Mouse (Mus musculus) kidney, embryonic 14.5 days (tissue): ENCODE measurements around the gene Fam126a. TPM values are rescaled to one million over a fixed set of nuclear protein-coding genes. Genes with fewer than 3 reads are reported as not detected.
A peak's percentile ranks its signal among the peaks of the same experiment; 100 is the strongest.

ENCODE experiments used
- ATAC-seq: fragments of 200-750 bp; cut with Nextera tagmentation; 2 replicates; pipeline ENCODE4 v1.8.0; 2017; ENCODE audit warnings: moderate number of reproducible peaks, mild to moderate bottlenecking, moderate TSS enrichment, moderate library complexity; ENCODE audit not compliant: low FRiP score, low TSS enrichment
- H3K27ac ChIP-seq: fragments of 300-500 bp; sonication (generic); 2 replicates; pipeline ENCODE4 v1.5.1; 2014; ENCODE audit warnings: low read depth, mild to moderate bottlenecking, low read length, moderate library complexity, mixed read lengths
- H3K27me3 ChIP-seq: fragments of 300-500 bp; sonication (generic); 2 replicates; pipeline ENCODE4 v1.6.1; 2014; ENCODE audit warnings: mild to moderate bottlenecking, low read length; ENCODE audit not compliant: control insufficient read depth, insufficient read depth
- H3K36me3 ChIP-seq: fragments of 300-500 bp; sonication (generic); 2 replicates; pipeline ENCODE4 v1.6.1; 2014; ENCODE audit warnings: low read length, mixed read lengths; ENCODE audit not compliant: control insufficient read depth, insufficient read depth
- H3K4me1 ChIP-seq: fragments of 300-500 bp; sonication (generic); 2 replicates; pipeline ENCODE4 v1.6.1; 2014; ENCODE audit warnings: low read length, mixed read lengths; ENCODE audit not compliant: control insufficient read depth, insufficient read depth
- H3K4me2 ChIP-seq: fragments of 300-500 bp; sonication (generic); replicated peaks from 2 replicates; pipeline ENCODE4 v1.6.1; 2014; ENCODE audit warnings: low read depth, mild to moderate bottlenecking, low read length
- H3K4me3 ChIP-seq: fragments of 300-500 bp; sonication (generic); 2 replicates; pipeline ENCODE4 v1.5.1; 2014; ENCODE audit warnings: mild to moderate bottlenecking, low read length
- H3K9ac ChIP-seq: fragments of 300-500 bp; sonication (generic); 2 replicates; pipeline ENCODE4 v1.6.1; 2014; ENCODE audit warnings: low read depth, mild to moderate bottlenecking, low read length, moderate library complexity
- H3K9me3 ChIP-seq: fragments of 300-500 bp; sonication (generic); 2 replicates; pipeline ENCODE4 v1.6.1; 2016; ENCODE audit warnings: low read length; ENCODE audit not compliant: control insufficient read depth
- WGBS: fragments of 180-500 bp; shearing (Covaris S2); extraction: QIAGEN DNeasy Blood & Tissue Kit; methylation state at CpG from one replicate; pipeline ENCODE4 v1.1.7; 2014; 5-methylcytosine and 5-hydroxymethylcytosine counted together
- polyA plus RNA-seq: library from polyadenylated mRNA; unstranded; fragments of >200 nt; fragmentation: Nextera tagmentation; extraction: Ambion mirVana; gene quantifications from 2 replicates; pipeline ENCODE4 v1.2.1, GENCODE M21; 2014

Gene Fam126a
- polyA plus RNA-seq, 1 experiment from 2014 or later, result 26.8 TPM

DNA sequence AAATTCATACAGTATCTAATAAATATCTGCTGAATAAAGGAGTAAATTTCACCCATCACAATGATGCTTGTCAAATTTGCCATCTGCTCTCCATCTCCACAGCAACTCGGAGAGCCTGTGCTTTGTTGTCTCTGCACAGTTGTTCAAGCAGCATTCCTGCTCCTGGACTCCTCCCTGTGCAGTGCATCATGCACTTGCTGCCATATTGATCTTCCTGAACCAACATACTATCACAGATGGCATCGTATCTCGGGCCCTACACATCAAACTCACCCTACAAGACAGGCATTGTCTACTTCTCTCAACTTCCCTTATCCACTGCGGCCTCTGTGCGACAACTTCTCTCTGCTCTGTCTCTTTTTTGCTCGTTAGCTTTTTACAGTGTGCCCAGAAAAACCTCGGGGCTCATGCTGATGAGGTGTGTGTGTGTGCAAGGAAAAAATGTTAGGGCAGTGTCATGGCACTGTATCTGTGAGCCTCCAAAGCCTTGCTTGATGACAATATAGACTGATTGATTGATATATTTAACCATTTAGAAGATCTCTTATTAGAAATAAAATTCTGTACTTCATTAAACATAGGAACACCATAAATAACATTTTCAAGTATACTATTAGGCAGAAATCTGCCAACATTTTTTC lies 11.7 kb downstream of the Fam126a start:
- Histone ChIP-seq H3K36me3 (no peaks in the 10 kb centered on the region), H3K9ac (no peak overlapping the region), H3K9me3 (no peaks in the 10 kb centered on the region), H3K4me2 (no peak overlapping the region), H3K4me1 (no peaks in the 10 kb centered on the region), H3K4me3 (no peak overlapping the region), H3K27me3 (no peaks in the 10 kb centered on the region), H3K27ac (no peak overlapping the region)
- ATAC-seq, result no peak
- WGBS, result 89% methylated on average over 7 of the region's 7 CpGs

DNA sequence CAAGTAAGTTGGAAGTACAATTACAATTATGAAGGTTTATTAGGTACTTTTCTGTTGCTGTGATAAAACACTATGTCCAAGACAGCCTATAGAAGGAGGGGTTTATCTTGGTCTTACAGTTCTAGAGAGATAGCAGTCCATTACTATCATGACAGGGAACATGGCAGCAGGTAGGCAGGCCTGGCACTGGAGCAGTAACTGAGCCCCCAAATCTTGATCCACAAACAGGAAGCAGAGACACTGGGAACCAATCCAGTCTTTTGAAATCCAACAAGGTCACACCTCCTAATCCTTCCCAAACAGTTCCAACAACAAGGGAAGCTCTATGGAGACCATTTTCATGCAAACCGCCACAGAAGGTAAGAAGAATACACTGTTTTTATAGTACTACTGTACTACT lies 13.6 kb downstream of the Fam126a start:
- 95% methylated on average over 1 of the region's 1 CpGs for WGBS

DNA sequence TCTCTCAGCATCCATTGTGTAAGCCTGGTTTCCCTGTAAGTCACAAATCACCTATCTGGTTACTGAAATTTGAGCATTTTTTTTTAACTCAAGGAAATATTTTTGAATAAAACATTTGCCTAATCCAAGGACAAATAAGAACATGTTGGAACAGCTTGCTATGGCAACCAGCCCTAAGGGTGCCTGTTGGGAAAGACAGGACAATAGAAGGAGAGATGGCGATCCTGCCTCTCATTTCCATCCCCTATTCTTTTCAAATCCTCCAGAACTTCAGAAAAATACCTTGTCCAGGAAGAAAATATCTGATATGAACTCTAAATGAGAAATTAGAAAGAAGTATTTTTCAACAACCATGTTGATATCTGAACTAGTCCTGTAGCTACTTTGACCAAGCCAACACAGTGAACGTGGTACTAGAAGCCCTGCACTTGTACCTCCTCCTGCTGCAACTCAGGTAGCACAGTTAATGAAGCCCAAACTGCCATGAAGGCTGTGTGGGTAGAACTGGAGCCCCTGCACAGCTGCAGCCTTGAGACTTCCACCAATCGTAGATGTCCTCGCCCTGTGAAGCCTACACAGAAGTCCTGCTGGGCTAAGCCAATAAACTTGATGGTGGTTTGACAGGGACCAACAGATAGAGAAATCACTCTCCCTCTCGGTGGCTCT lies 17.0 kb downstream of the Fam126a start:
- Histone ChIP-seq H3K4me1 (no peaks in the 10 kb centered on the region), H3K27ac (no peak overlapping the region), H3K9ac (no peak overlapping the region), H3K36me3 (no peaks in the 10 kb centered on the region), H3K4me3 (no peak overlapping the region), H3K27me3 (no peaks in the 10 kb centered on the region), H3K4me2 (no peak overlapping the region), H3K9me3 (no peaks in the 10 kb centered on the region)
- ATAC-seq, result no peak
- 67% methylated on average over 5 of the region's 5 CpGs for WGBS

More for the DNA sequence above, 13.6 kb downstream of the Fam126a start:
- no peaks in the 10 kb centered on the region for H3K27me3 ChIP-seq
- no peaks in the 10 kb centered on the region for H3K9me3 ChIP-seq
- H3K4me3 ChIP-seq, result no peak overlapping the region
- no peak overlapping the region for H3K4me2 ChIP-seq
- H3K36me3 ChIP-seq, result no peaks in the 10 kb centered on the region
- H3K4me1 ChIP-seq, result no peaks in the 10 kb centered on the region
- no peak overlapping the region for H3K9ac ChIP-seq
- H3K27ac ChIP-seq, result no peak overlapping the region
- no peak for ATAC-seq

DNA sequence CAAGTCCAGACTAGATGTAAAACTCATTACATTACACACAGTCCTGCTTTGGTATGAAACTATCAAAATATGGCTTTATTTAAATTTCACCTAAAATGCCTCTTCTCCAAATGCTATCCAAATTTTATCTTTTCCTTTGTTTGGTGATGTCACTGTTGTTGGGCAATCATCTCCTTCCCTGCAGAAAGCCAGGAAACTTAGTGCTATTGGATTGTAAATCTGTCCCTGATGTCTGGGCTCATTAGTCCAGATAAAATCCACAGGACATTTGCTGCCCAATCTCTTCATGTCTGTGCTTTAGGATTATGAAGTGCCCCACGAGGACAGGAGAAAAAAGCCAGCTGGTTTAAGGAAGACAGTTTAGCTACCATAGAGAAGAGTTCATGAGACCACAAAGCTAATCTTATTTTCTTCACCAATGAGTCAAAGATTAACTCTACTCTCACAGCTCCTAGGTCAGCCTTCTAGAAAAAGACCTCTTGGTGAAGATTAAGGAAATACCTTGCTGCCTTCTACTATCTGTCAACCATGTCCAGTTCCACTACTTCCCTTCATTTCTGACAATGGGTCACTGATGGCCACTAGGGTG lies 31.3 kb downstream of the Fam126a start:
- WGBS, result 70% methylated on average over 1 of the region's 1 CpGs

DNA sequence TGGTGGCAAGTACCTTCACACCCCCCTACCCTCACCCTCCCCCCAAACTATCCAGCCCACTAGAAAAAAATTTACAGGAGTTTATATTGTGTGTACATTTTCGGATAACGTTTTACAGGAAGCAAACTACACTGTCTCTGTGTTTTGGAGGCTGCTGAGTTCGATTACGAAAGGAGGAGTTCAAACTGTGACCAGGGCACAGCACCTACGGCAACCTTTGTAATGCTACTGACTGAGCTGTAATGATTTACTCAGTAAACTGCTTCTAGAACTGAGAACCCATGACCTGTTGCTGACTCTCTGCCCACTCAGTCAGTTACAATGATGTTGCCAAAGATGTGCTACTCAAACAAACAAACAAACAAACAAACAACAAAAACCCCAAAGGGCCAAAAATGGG lies 34.5 kb downstream of the Fam126a start:
- H3K9ac ChIP-seq, result no peak overlapping the region
- 76% methylated on average over 5 of the region's 5 CpGs for WGBS
- ATAC-seq, result no peak
- no peak overlapping the region for H3K4me2 ChIP-seq
- H3K4me3 ChIP-seq, result no peak overlapping the region
- H3K36me3 ChIP-seq, result no peaks in the 10 kb centered on the region
- peaks cover 12% of the 10 kb centered on the region for H3K4me1 ChIP-seq
- H3K27ac ChIP-seq, result no peak overlapping the region
- H3K27me3 ChIP-seq, result no peaks in the 10 kb centered on the region
- H3K9me3 ChIP-seq, result no peaks in the 10 kb centered on the region

More for the DNA sequence above, 31.3 kb downstream of the Fam126a start:
- H3K27ac ChIP-seq, result no peak overlapping the region
- no peak overlapping the region for H3K4me3 ChIP-seq
- no peak overlapping the region for H3K4me2 ChIP-seq
- no peaks in the 10 kb centered on the region for H3K36me3 ChIP-seq
- H3K4me1 ChIP-seq, result no peaks in the 10 kb centered on the region
- no peak for ATAC-seq
- no peaks in the 10 kb centered on the region for H3K9me3 ChIP-seq
- no peak overlapping the region for H3K9ac ChIP-seq
- no peaks in the 10 kb centered on the region for H3K27me3 ChIP-seq

DNA sequence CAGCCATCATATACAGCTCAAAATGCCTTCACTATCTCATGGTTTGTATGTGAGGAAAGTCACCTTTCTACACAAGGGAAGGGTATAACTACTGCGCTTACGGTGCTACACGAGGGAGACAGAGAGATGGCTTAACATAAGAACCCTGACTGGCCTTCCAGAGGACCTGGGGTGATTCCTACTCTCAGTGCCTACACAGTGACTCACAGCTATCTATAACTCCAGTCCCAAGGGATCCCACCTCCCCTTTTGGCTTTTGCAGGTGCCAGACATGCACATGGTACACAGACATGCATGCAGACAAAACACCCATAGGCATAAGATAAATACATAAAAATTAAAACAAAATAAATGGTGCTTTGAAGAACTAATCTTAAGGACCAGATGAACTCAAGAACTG lies 35.6 kb downstream of the Fam126a start:
- Histone ChIP-seq H3K36me3 (no peaks in the 10 kb centered on the region), H3K27ac (no peak overlapping the region)
- WGBS, result 93% methylated on average over 3 of the region's 3 CpGs

DNA sequence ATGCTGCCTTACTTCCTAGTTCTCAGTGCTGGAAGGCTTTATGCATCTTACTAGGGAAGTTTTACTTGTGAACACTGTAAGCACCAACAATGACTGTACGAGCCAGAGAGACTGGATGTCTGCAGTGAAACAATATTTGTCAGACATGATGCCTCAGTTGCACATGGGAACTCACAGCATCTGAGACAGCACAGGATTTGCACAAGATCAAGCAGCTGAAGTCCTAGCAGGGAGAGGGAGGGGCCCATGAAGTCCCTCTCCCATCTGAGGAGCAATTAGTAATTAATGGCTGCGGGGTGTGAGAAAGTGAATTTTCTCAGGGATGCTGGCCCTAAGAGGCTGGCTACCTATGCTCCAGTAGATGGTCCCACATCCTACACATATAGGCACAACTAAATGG lies 36.3 kb downstream of the Fam126a start:
- Histone ChIP-seq H3K27me3 (no peaks in the 10 kb centered on the region), H3K36me3 (no peaks in the 10 kb centered on the region), H3K9ac (no peak overlapping the region), H3K4me2 (no peak overlapping the region), H3K4me3 (no peak overlapping the region), H3K9me3 (no peaks in the 10 kb centered on the region), H3K4me1 (peaks cover 12% of the 10 kb centered on the region), H3K27ac (no peak overlapping the region)
- WGBS, result 63% methylated on average over 2 of the region's 2 CpGs
- ATAC-seq, result no peak

More for the DNA sequence above, 35.6 kb downstream of the Fam126a start:
- no peaks in the 10 kb centered on the region for H3K9me3 ChIP-seq
- H3K9ac ChIP-seq, result no peak overlapping the region
- no peak overlapping the region for H3K4me2 ChIP-seq
- no peak overlapping the region for H3K4me3 ChIP-seq
- H3K4me1 ChIP-seq, result peaks cover 12% of the 10 kb centered on the region
- ATAC-seq, result no peak
- no peaks in the 10 kb centered on the region for H3K27me3 ChIP-seq

DNA sequence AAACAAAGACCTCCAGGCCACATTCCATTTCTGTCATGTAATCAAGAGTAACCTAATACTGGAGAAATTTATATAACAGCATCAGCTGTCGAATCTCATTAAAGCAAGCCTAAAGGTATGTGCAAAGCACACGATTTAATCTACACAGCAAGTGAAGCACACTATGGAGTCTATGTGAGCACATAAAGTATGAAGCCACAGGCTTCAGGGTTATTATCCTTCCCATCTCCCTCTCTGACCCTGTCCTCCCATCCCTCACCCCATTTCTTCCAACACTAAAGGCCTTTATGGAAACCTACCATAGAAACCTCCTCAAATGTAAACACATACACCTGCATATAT lies 37.0 kb downstream of the Fam126a start:
- Histone ChIP-seq H3K9me3 (no peaks in the 10 kb centered on the region), H3K4me2 (no peak overlapping the region), H3K27me3 (no peaks in the 10 kb centered on the region), H3K36me3 (no peaks in the 10 kb centered on the region), H3K4me1 (peaks cover 12% of the 10 kb centered on the region), H3K27ac (peak overlapping the region; percentile 73; the same call in 1 of the 2 replicates), H3K9ac (no peak overlapping the region), H3K4me3 (no peak overlapping the region)
- 29% methylated on average over 2 of the region's 2 CpGs for WGBS
- peak; percentile 46 for ATAC-seq

DNA sequence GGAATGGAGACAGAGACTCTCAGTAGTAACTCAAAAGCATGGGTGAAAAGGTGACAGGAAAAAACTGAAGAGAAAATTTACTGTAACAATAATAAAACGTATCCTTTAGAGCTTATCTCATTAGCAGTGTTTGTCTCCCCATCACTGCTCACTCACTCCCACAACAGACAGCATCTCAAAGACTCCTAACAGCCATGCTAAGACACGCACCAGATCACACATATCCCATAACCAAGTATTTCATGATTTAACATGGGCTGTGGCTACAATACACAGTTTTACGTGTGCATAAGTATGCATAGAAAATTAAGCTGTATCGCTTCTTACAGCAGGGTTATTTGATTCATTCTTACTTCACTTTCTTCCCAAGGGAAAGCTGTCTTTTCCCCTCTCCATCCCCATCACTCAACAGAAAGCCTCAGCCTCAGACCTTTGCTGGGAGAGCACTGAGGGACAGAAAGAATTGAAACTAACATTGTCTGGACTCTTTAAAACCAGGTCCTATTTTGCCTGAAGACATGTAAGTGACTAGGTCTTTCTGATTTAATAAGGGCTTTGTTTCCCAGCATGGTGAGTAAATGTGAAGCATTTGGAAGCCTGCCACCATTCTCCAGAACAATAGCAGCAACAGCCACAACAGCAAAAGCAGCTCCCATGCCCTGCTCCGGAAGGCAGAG lies 37.5 kb downstream of the Fam126a start:
- no peak; the same call in 1 of the 2 replicates for ATAC-seq
- no peaks in the 10 kb centered on the region for H3K27me3 ChIP-seq
- no peak overlapping the region for H3K9ac ChIP-seq
- WGBS, result 28% methylated on average over 5 of the region's 5 CpGs
- no peaks in the 10 kb centered on the region for H3K9me3 ChIP-seq
- H3K4me2 ChIP-seq, result no peak overlapping the region
- H3K36me3 ChIP-seq, result no peaks in the 10 kb centered on the region
- peak overlapping the region; percentile 73 for H3K27ac ChIP-seq
- H3K4me3 ChIP-seq, result no peak overlapping the region; the same call in 1 of the 2 replicates
- H3K4me1 ChIP-seq, result peaks cover 12% of the 10 kb centered on the region
